Mouse (Mus musculus) thymus, postnatal 14 days (tissue): Measurements from ENCODE around the gene Ewsr1.

Experiments
- DNase-seq: peaks from one replicate; pipeline ENCODE4 v3.0.0; 2021

Gene Ewsr1

GRCm38 (mm10) chr11:5057064-5057463 is 42.0 kb downstream of the Ewsr1 start:
- no peak for DNase-seq

DNA sequence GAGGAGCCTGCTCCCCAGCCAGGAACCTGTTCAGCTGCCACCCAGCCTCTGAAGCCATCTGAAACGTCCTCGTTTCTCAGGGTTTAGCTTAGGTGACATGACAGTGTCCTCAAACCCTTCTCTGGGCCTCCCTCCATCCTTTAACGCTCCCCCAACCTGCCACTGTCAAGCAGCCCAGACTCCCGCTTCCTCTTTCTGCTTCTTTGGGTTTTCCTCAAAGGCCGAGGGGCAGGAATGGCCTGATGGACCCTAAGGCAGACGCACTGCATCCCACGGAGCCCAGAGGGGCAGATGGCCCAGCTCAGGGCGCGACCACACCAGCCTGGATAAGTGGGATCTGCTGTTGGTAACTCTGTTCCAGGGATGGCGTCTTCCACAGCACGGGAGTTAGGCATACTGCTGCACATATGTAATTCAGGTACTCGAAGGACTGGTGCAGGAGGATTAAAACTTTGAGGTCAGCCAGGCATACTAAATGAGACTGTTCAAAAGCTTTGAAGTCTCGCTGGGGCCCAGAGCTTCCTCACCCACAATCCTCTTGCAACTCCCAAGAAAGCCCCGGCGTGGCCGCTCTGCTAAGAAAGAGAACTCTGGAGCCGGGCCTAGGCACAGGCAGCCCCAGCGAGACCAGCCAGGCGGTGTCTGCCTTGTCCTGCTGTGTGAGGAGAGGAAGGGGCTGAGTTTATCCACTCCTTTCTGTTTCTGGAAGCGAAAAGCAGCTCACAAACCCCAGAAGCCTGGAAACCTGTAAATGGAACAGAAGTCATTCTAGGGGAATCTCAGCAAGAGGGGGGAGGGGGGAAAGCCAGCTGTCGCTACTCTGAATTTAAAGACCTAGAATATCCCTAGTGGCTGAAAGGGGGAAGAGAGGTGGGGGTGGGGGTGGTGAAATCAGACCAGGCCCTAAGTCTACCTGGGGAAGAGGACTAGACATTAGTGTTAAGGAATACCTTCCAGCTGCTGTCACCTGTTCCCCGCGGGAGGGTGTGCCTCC is 42.8 kb downstream of the Ewsr1 start:
- no peak for DNase-seq

DNA sequence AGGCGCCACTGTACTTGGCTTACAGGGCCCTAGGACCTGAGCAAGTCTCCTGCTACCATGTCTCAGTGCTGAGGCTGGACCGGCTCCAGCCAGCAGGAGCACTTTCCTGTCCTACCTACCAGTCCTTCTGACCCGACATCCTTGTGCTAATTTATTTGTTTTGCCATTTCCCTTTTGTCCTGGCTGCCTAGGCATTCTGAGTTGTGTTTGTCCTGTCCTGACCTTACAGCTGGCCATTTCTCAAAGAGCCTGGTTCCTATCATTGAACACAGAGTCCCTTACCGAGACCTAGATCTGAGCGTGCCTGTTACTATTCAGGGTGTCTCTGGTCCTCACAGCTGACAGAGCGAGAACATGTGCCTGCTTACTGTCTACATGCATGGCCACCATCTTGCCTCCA is 44.2 kb downstream of the Ewsr1 start:
- DNase-seq = no peak

- DNase-seq = no peak
Observed at GRCm38 (mm10) chr11:5054151-5054550, 44.9 kb downstream of the Ewsr1 start.

DNA sequence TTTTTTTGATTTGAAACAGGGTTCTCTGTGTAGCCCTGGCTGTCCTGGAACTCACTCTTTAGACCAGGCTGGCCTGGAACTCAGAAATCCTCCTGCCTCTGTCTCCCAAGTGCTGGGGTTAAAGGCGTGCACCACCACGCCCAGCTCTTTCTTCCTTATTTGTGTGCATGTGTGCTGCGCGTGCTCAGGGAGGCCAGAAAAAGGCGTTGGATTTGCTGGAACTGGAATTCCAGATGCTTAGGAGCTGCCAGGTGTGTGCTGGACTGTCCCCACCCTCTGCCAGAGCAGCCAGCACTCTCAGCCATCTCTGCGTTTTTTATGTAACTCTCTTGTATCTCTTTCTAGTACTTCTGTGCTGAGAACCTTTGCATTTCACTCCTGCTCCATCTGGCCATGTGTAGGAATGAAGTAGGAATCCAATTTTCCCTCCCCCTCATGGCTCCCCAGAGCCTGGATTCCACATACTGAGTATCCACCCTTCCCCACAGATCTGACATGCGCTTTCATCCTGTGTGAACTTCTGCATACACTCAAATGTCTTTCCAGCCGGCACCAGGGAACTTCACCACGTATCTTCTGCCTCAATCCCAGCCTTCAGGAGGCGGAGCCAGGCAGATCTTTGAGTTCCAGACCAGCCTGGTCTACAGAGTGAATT is 46.7 kb downstream of the Ewsr1 start:
- DNase-seq = no peak

- no peak for DNase-seq
Observed at GRCm38 (mm10) chr11:5051629-5052028, 47.4 kb downstream of the Ewsr1 start.

- DNase-seq = no peak
Observed at GRCm38 (mm10) chr11:5046321-5046926, 52.6 kb downstream of the Ewsr1 start.

DNA sequence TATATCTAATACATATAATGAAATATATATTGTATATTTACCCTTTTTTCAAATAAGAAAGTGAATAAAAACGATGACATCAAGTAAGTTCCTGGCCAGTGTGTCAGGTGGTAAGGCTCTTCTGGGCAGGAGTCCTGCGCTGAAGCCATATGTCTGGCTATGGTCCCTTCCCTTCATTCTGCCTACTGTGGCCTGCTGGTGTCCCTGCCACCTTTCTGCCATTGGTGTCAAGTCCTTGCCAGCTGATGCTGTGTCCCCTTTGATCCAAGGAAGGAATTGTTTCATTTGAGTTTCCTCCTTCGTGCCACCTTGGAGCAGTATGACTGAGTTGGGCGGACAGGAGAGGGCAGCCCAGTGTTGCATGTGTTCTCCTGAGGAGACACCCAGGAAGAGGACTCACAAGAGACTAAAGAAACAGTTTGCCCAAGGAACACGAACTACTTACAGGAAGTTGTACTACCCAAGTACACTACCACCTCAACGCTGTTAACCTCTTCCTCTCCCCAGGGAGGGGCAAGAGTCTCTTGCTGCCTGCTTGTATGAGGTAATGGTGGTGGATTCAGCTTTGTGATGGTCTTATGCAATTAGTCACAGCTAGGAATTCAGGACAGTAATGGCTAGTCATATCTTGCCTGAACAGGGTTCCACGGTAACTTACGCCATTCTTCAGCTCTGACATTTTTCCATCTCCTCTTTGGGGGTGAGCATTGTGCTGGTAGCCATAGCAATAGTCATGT is 56.3 kb downstream of the Ewsr1 start:
- no peak for DNase-seq

DNA sequence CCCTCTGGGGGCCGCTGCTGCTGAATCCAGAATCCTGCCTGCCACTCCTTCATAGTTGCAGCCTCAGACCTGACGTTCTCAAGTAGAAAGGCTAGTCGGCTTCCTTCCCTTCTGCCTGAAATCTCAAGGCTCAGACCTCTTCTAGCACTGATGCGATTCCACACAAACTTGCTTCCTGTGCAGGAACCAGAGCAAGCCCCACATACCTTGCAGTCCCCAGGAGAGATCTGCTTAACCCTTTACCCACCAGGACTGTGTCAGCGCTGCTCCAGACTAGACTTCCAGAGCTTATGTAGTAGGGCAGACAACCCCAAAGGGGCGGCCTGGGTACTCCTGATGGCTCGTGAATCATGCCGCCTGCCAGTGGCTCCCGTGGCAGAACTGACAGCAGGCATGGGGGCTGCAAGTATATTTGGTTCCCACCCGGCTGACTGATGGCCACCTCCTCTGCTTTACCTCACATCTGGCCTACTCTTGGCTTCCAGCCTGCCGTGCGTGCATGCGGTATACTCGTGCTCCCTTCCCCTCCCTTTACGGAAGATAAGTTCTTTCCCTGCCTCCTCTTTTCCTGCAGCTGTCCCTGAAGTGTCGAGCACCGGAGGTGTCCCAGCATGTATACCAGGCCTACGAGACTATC is 57.8 kb downstream of the Ewsr1 start:
- no peak for DNase-seq

- DNase-seq = no peak
Observed at GRCm38 (mm10) chr11:5040585-5040984, 58.5 kb downstream of the Ewsr1 start.

- no peak for DNase-seq
Observed at GRCm38 (mm10) chr11:5037146-5037854, 61.8 kb downstream of the Ewsr1 start.

GRCm38 (mm10) chr11:5035421-5035820 is 63.6 kb downstream of the Ewsr1 start:
- no peak for DNase-seq

DNA sequence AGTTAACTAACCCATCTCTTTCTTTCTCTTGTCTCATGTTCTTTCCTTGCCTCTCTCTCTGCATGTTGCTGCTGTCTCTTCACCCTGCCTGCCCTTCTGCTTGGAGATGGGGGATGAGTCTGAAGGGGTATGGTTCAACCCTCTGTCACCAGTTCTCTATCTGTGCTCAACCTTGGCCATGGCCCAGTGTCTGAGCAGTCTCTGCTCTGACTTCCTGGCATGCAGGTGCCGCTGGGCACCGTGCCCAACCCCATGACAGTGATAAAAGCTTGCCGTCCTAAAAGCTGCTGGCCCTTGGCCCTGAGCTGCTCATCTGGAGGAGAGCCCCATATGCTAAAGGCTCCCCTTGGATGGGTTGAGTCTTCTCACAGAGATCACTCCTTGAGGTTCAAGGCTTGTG is 65.9 kb downstream of the Ewsr1 start:
- no peak for DNase-seq

DNA sequence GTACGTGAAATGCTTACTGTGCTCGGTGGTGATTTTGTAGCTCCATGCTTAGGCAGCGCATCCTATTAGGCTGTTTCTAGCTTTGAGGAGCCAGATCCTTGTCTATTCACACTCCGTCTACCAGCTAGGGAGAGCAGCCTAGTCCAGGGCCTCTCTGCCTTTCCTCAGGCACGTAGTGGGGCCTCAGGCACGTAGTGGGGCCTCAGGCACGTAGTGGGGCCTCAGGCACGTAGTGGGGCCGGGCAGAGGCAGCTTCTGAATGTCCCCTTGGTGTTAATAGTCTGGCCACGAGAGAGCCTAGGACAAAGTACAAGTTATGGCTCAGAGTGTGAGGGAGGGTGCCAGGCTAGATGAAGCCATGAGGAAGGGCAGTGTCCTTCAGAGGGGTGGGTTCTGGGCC is 66.4 kb downstream of the Ewsr1 start:
- DNase-seq = no peak

DNA sequence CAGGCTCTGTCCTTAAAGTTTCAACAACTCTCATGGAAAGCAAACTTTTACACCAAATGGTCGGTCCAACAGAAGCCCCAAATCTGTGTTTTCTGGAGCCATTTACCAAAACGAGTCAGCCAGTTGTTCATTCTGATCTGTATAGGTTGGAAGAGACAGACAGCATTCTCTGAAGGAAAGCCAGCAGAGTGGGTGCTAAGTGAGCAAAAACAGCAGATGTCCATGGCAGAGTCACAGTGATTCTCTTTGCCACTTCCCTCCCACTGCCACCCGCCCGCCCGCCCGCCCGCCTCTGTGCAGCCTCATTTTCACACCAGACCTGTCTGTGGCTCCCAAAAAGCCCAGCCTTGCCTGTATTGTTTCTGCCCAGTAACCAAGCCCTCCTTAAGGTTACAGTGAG is 70.8 kb downstream of the Ewsr1 start:
- DNase-seq = no peak

- DNase-seq = no peak
Observed at GRCm38 (mm10) chr11:5025108-5025507, 74.0 kb downstream of the Ewsr1 start.
